Mouse (Mus musculus) lung, postnatal 0 days (tissue): Measurements from ENCODE around the gene Akt2.

ENCODE experiments used
- CTCF ChIP-seq: IDR thresholded peaks from 2 replicates; pipeline ENCODE4 v1.5.1; 2016; ENCODE audit warnings: antibody characterized with exemption, mild to moderate bottlenecking
- EP300 ChIP-seq: IDR thresholded peaks from 2 replicates; pipeline ENCODE4 v1.6.1; 2016; ENCODE audit warnings: antibody characterized with exemption, mild to moderate bottlenecking, control low read depth

- no peak for TF ChIP-seq CTCF
- TF ChIP-seq EP300: no peak
Observed at GRCm38 (mm10) chr7:27656600-27656999, 65.2 kb downstream of the Akt2 start.
